Mouse (Mus musculus): ENCODE measurements around the gene Tppp3. TPM values are rescaled to one million over a fixed set of nuclear protein-coding genes. Genes with fewer than 3 reads are reported as not detected.

The Tppp3 gene
- total and polyA plus RNA-seq, 3 experiments, result 35.0 to 73.7 (median 48.8) TPM

DNA sequence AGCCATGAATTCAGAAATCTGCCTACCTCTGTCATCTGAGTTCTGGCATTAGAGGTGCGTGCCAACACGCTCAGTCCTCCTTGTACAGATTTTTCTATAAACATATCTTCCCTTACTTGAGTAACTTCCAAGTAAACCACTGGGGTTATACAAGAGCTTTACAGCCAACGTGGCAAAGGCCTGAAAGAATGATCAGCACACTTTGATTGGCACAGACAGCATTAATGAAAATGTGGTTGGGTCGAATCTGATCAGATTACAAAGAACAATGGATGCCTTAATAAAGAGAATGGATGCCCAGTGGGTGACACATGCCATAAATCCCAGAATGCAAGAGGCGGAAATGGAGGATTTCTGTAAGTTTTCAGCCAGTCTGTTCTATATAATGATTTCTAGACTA, 35.1 kb downstream of the Tppp3 start:
- WGBS, result 88% methylated on average over 5 of the region's 5 CpGs
- intact Hi-C loops (cut with DNase I), result no loop called here

DNA sequence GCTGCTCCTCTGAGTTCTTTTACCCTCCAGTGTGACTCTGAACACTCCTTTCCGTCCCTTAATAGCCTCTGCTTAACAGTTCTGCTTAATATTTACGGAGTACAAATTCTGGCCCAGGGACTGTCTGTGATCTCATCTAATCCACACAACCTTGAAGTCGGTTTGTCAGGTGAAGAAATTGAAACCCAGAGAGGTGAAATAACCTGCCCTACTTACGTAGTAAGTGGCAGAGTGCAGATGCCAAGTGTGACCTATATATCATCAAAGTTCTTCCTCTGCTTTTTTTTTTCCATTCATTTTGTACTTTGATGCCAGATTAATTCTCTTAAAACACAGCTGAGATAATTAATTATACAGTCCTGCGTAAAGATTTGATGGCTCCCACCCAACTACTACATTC, 37.2 kb downstream of the Tppp3 start:
- peaks cover 11% of the 10 kb centered on the region for H3K4me1 ChIP-seq (ENCODE audit: control insufficient read depth, insufficient read depth, low read length)
- peak overlapping the region; percentile 82 for H3K27ac ChIP-seq
- H3K36me3 ChIP-seq (ENCODE audit: control insufficient read depth, insufficient read depth, low read length), result peaks cover 15% of the 10 kb centered on the region; the same call in 1 of the 2 replicates
- TF ChIP-seq POLR2A (IDR thresholded peaks at IDR 0.05; ENCODE audit: insufficient read depth, low read depth, low read length) (no peak), EP300 (IDR thresholded peaks at IDR 0.05; ENCODE audit: insufficient read depth, low read depth, low read length) (no peak), CTCF (IDR thresholded peaks at IDR 0.05) (no peak)
- no peaks in the 10 kb centered on the region for H3K27me3 ChIP-seq (ENCODE audit: control insufficient read depth, insufficient read depth, low read length)
- DNase-seq, result no peak
- no peaks in the 10 kb centered on the region for H3K79me2 ChIP-seq (replicated peaks; ENCODE audit: control insufficient read depth, insufficient read depth, low read length)
- 76% methylated on average over 5 of the region's 5 CpGs for WGBS
- H3K9ac ChIP-seq (ENCODE audit: low read depth, low read length), result no peak overlapping the region
- no peak overlapping the region for H3K4me3 ChIP-seq
- intact Hi-C loops (cut with DNase I), result no loop called here

More for the DNA sequence above, 35.1 kb downstream of the Tppp3 start:
- Histone ChIP-seq H3K27ac (no peak overlapping the region), H3K27me3 (ENCODE audit: control insufficient read depth, insufficient read depth, low read length) (no peaks in the 10 kb centered on the region), H3K36me3 (ENCODE audit: control insufficient read depth, insufficient read depth, low read length) (peaks cover 15% of the 10 kb centered on the region; the same call in 1 of the 2 replicates), H3K79me2 (replicated peaks; ENCODE audit: control insufficient read depth, insufficient read depth, low read length) (no peaks in the 10 kb centered on the region), H3K4me3 (no peak overlapping the region), H3K4me1 (ENCODE audit: control insufficient read depth, insufficient read depth, low read length) (peaks cover 11% of the 10 kb centered on the region), H3K9ac (ENCODE audit: low read depth, low read length) (no peak overlapping the region)
- no peak for DNase-seq
- TF ChIP-seq EP300 (IDR thresholded peaks at IDR 0.05; ENCODE audit: insufficient read depth, low read depth, low read length) (no peak), POLR2A (IDR thresholded peaks at IDR 0.05; ENCODE audit: insufficient read depth, low read depth, low read length) (no peak), CTCF (IDR thresholded peaks at IDR 0.05) (no peak)

DNA sequence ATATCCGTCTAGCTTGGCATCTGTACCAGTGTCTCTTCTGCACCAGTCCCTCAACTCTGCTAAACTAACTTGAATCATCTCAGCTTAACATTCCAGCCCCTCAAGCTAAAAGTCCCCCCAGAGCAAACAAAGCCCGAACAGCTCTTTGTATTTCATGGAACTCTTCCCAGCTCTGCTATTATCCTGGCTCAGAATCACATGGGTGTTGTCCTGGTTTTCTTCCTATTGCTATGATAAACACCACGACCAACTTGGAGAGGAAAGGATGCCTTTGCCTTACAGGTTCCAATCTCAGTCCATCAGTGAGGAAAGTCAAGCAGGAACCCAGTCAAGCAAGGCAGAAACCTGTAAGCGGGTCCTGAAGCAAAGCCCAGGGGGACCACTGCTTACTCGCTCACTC, 37.8 kb downstream of the Tppp3 start:
- Histone ChIP-seq H3K4me3 (no peak overlapping the region), H3K27me3 (ENCODE audit: control insufficient read depth, insufficient read depth, low read length) (no peaks in the 10 kb centered on the region), H3K27ac (peak overlapping the region; percentile 82), H3K36me3 (ENCODE audit: control insufficient read depth, insufficient read depth, low read length) (peaks cover 15% of the 10 kb centered on the region; the same call in 1 of the 2 replicates), H3K79me2 (replicated peaks; ENCODE audit: control insufficient read depth, insufficient read depth, low read length) (no peaks in the 10 kb centered on the region), H3K9ac (ENCODE audit: low read depth, low read length) (no peak overlapping the region), H3K4me1 (ENCODE audit: control insufficient read depth, insufficient read depth, low read length) (peaks cover 11% of the 10 kb centered on the region)
- 28% methylated on average over 5 of the region's 5 CpGs for WGBS
- no peak for TF ChIP-seq EP300 (IDR thresholded peaks at IDR 0.05; ENCODE audit: insufficient read depth, low read depth, low read length)
- TF ChIP-seq POLR2A (IDR thresholded peaks at IDR 0.05; ENCODE audit: insufficient read depth, low read depth, low read length), result no peak; the same call in 1 of the 2 replicates
- no peak for TF ChIP-seq CTCF (IDR thresholded peaks at IDR 0.05)
- intact Hi-C loops (cut with DNase I), result no loop called here
- peak in 1 of 2 experiments; percentile 19 for DNase-seq

DNA sequence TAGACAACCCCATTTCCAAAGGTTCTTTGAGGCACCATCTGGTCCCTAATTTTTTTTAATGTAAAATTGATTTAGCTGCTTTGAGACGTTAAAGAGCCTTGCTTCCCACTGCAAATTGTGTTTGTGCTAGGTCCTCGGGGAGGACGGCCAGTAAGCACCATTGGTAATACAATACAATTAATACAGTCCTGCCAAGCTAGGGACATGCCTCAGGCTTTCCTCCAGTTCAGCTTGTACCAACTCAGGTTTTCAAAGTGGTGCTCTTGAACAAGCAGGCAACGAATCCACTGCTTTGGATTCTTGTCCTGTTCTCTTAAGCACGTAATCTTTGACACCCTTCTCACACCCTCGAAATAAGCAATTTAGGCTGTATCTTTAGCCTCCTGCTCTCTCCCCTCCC, 38.3 kb downstream of the Tppp3 start:
- Histone ChIP-seq H3K4me3 (no peak overlapping the region), H3K36me3 (ENCODE audit: control insufficient read depth, insufficient read depth, low read length) (peaks cover 15% of the 10 kb centered on the region; the same call in 1 of the 2 replicates), H3K79me2 (replicated peaks; ENCODE audit: control insufficient read depth, insufficient read depth, low read length) (no peaks in the 10 kb centered on the region), H3K9ac (ENCODE audit: low read depth, low read length) (no peak overlapping the region), H3K4me1 (ENCODE audit: control insufficient read depth, insufficient read depth, low read length) (peaks cover 11% of the 10 kb centered on the region), H3K27me3 (ENCODE audit: control insufficient read depth, insufficient read depth, low read length) (no peaks in the 10 kb centered on the region), H3K27ac (peak overlapping the region; percentile 82)
- WGBS, result 22% methylated on average over 6 of the region's 6 CpGs
- intact Hi-C loops (cut with DNase I), result no loop called here
- DNase-seq, result peak in 1 of 2 experiments; percentile 17
- TF ChIP-seq EP300 (IDR thresholded peaks at IDR 0.05; ENCODE audit: insufficient read depth, low read depth, low read length), result no peak
- no peak for TF ChIP-seq POLR2A (IDR thresholded peaks at IDR 0.05; ENCODE audit: insufficient read depth, low read depth, low read length)
- no peak for TF ChIP-seq CTCF (IDR thresholded peaks at IDR 0.05)

DNA sequence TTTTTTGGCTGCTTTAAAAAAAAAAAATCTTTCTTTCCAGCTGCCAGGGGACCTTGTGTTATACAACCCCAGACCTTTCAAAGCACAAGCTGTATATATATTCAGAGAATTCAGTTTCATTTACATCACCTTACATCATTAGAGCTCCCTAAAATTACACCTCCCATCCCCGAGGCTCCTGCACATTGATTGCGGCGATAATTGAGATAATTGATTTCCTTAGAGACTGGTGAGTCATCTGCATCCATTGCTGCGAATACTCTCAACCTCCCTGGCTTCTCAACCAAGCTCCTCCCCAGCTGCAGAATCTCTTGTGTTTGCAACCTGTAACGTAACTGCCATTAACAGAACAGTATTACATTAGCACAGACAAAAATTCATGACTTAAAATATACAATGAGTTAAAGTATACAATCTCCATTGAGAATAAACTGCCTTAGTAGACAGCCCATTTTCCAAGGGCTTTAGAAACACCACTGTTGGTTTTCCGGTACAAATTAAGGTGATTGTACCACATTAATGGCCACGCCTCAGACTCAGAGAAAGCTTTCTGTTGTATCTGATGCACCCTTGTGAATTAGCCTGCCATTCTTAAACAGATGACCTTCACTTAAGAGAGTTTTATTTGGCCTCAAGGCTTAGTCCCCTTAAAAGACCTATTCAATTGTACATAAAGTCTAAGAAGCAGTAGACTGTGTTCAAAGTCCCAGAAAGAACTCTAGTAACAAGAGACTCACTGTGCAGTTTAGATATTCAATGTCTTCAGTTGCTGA, 39.4 kb downstream of the Tppp3 start:
- intact Hi-C loops (cut with DNase I), result no loop called here
- Histone ChIP-seq H3K9ac (ENCODE audit: low read depth, low read length) (no peak overlapping the region), H3K79me2 (replicated peaks; ENCODE audit: control insufficient read depth, insufficient read depth, low read length) (no peaks in the 10 kb centered on the region), H3K27me3 (ENCODE audit: control insufficient read depth, insufficient read depth, low read length) (no peaks in the 10 kb centered on the region), H3K27ac (peak overlapping the region; percentile 20; the same call in 1 of the 2 replicates), H3K36me3 (ENCODE audit: control insufficient read depth, insufficient read depth, low read length) (peaks cover 15% of the 10 kb centered on the region; the same call in 1 of the 2 replicates), H3K4me1 (ENCODE audit: control insufficient read depth, insufficient read depth, low read length) (peaks cover 7% of the 10 kb centered on the region), H3K4me3 (no peak overlapping the region)
- no peak for TF ChIP-seq CTCF (IDR thresholded peaks at IDR 0.05)
- TF ChIP-seq POLR2A (IDR thresholded peaks at IDR 0.05; ENCODE audit: insufficient read depth, low read depth, low read length), result no peak
- no peak for TF ChIP-seq EP300 (IDR thresholded peaks at IDR 0.05; ENCODE audit: insufficient read depth, low read depth, low read length)
- no peak for DNase-seq
- WGBS, result 61% methylated on average over 7 of the region's 7 CpGs

DNA sequence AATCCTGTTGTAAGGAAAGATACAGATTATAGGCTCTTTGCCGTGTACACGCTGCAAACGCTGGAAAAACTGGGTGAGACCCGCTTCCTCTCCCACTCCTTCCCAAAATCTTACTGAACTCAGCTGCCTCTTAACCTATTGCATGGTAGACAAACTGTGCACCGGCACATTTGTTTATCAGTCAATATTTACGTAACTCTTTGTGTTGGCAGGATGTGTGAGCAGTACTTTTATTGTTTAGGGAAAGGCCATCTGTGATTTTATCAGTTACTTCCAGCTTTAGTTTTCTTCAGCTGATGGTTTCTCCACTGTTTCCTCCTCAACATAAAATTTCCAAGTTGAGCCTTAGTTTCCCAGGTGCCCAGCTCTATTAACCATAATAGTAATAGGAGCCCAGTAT, 44.4 kb downstream of the Tppp3 start:
- intact Hi-C loops (cut with DNase I), result no loop called here
- Histone ChIP-seq H3K79me2 (replicated peaks; ENCODE audit: control insufficient read depth, insufficient read depth, low read length) (no peaks in the 10 kb centered on the region), H3K36me3 (ENCODE audit: control insufficient read depth, insufficient read depth, low read length) (no peaks in the 10 kb centered on the region), H3K4me3 (no peak overlapping the region), H3K27me3 (ENCODE audit: control insufficient read depth, insufficient read depth, low read length) (no peaks in the 10 kb centered on the region), H3K4me1 (ENCODE audit: control insufficient read depth, insufficient read depth, low read length) (peaks cover 3% of the 10 kb centered on the region), H3K9ac (ENCODE audit: low read depth, low read length) (no peak overlapping the region), H3K27ac (peak overlapping the region; percentile 84)
- no peak for DNase-seq
- 40% methylated on average over 6 of the region's 6 CpGs for WGBS
- peak; percentile 36; the same call in 1 of the 2 replicates for TF ChIP-seq POLR2A (IDR thresholded peaks at IDR 0.05; ENCODE audit: insufficient read depth, low read depth, low read length)
- TF ChIP-seq CTCF (IDR thresholded peaks at IDR 0.05), result no peak
- 0 out of 2 replicates have a peak, but pooled peaks have one; percentile 34 for TF ChIP-seq EP300 (IDR thresholded peaks at IDR 0.05; ENCODE audit: insufficient read depth, low read depth, low read length)
